Mouse (Mus musculus) left cerebral cortex, adult 9 months (tissue): ENCODE measurements at regions not wholly inside any gene's neighbourhood (a gene's known extent, or its start where the extent isn't known, plus 50 kb on each side); places are given as distances from the start of the nearest gene placed in this dataset.
"Not testable (repeated sequence)": the region's sequence is repeated elsewhere in the genome, so short reads cannot be mapped to it uniquely, and the experiment has no call there.

ENCODE experiments used
- DNase-seq, 2 experiments: peaks; one replicate each; pipeline ENCODE4 v3.0.0; 2022; ENCODE audit warnings: low spot score in 2 of 2

- DNase-seq: peak; percentile 48 to 55
Measured at GRCm38 (mm10) chr10:9462361-9462760, 212.6 kb downstream of the Samd5 start.

- no peak for DNase-seq
Measured at GRCm38 (mm10) chr10:9459145-9459544, 215.9 kb downstream of the Samd5 start.

GRCm38 (mm10) chr10:9458466-9458865 lies 216.5 kb downstream of the Samd5 start:
- no peak for DNase-seq

GRCm38 (mm10) chr10:9457222-9457621 lies 217.8 kb downstream of the Samd5 start:
- DNase-seq: no peak

- DNase-seq: no peak
Measured at GRCm38 (mm10) chr10:9439072-9439471, 235.9 kb downstream of the Samd5 start.

GRCm38 (mm10) chr10:9438366-9438765 lies 236.6 kb downstream of the Samd5 start:
- no peak for DNase-seq

GRCm38 (mm10) chr10:9429085-9429484 lies 245.9 kb downstream of the Samd5 start:
- DNase-seq: no peak

GRCm38 (mm10) chr10:9420741-9421140 lies 254.3 kb downstream of the Samd5 start:
- DNase-seq: no peak

- DNase-seq: no peak
Measured at GRCm38 (mm10) chr10:9416685-9417084, 258.3 kb downstream of the Samd5 start.

GRCm38 (mm10) chr10:9406101-9406500 lies 268.9 kb downstream of the Samd5 start:
- no peak for DNase-seq

- no peak for DNase-seq
Measured at GRCm38 (mm10) chr10:9405417-9405816, 269.6 kb downstream of the Samd5 start.

- no peak for DNase-seq
Measured at GRCm38 (mm10) chr10:9404963-9405362, 270.0 kb downstream of the Samd5 start.

- no peak for DNase-seq
Measured at GRCm38 (mm10) chr10:9400911-9401617, 273.9 kb downstream of the Samd5 start.

GRCm38 (mm10) chr10:9377440-9378101 lies 297.4 kb downstream of the Samd5 start:
- no peak for DNase-seq

GRCm38 (mm10) chr10:9362306-9362865 lies 312.6 kb downstream of the Samd5 start:
- DNase-seq: no peak

GRCm38 (mm10) chr10:9338207-9338801 lies 336.7 kb downstream of the Samd5 start:
- no peak for DNase-seq

GRCm38 (mm10) chr10:9334245-9334845 lies 340.7 kb downstream of the Samd5 start:
- no peak for DNase-seq

GRCm38 (mm10) chr10:9331694-9332093 lies 343.3 kb downstream of the Samd5 start:
- DNase-seq: no peak

- no peak for DNase-seq
Measured at GRCm38 (mm10) chr10:9328324-9328723, 346.7 kb downstream of the Samd5 start.

- DNase-seq: not testable (repeated sequence)
Measured at GRCm38 (mm10) chr10:9327881-9328280, 347.1 kb downstream of the Samd5 start.

- DNase-seq: no peak
Measured at GRCm38 (mm10) chr10:9312326-9312725, 362.7 kb downstream of the Samd5 start.

GRCm38 (mm10) chr10:9310346-9310745 lies 364.7 kb downstream of the Samd5 start:
- DNase-seq: no peak
